Mouse (Mus musculus) stomach, embryonic 15.5 days (tissue): ENCODE data around the gene Olfr1418. TPM values are rescaled to one million over a fixed set of nuclear protein-coding genes. Genes with fewer than 3 reads are reported as not detected.

ENCODE experiments used
- ATAC-seq: fragments of 200-750 bp; cut with Nextera tagmentation; 2 replicates; pipeline ENCODE4 v1.8.0; 2017; ENCODE audit warnings: low read depth, moderate number of reproducible peaks, moderate TSS enrichment; ENCODE audit not compliant: insufficient read depth, low FRiP score
- H3K27ac ChIP-seq: fragments of 300-500 bp; sonication (generic); 2 replicates; pipeline ENCODE4 v1.5.1; 2015; ENCODE audit warnings: mild to moderate bottlenecking, inconsistent platforms
- H3K27me3 ChIP-seq: fragments of 300-500 bp; sonication (generic); replicated peaks from 2 replicates; pipeline ENCODE4 v1.6.1; 2015; ENCODE audit warnings: inconsistent platforms
- H3K36me3 ChIP-seq: fragments of 300-500 bp; sonication (generic); 2 replicates; pipeline ENCODE4 v1.6.1; 2015; ENCODE audit warnings: inconsistent platforms
- H3K4me1 ChIP-seq: fragments of 300-500 bp; sonication (generic); 2 replicates; pipeline ENCODE4 v1.6.1; 2015; ENCODE audit warnings: inconsistent platforms
- H3K4me2 ChIP-seq: fragments of 300-500 bp; sonication (generic); 2 replicates; pipeline ENCODE4 v1.6.1; 2015; ENCODE audit warnings: mild to moderate bottlenecking, inconsistent platforms
- H3K4me3 ChIP-seq: fragments of 300-500 bp; sonication (generic); replicated peaks from 2 replicates; pipeline ENCODE4 v1.5.1; 2015; ENCODE audit warnings: inconsistent platforms
- H3K9ac ChIP-seq: fragments of 300-500 bp; sonication (generic); 2 replicates; pipeline ENCODE4 v1.6.1; 2015; ENCODE audit warnings: inconsistent platforms
- H3K9me3 ChIP-seq: fragments of 300-500 bp; sonication (generic); 2 replicates; pipeline ENCODE4 v1.6.1; 2016; ENCODE audit warnings: inconsistent platforms
- WGBS: fragments of 180-500 bp; shearing (Covaris S2); methylation state at CpG from one replicate; pipeline ENCODE4 v1.1.7; 2015; 5-methylcytosine and 5-hydroxymethylcytosine counted together
- polyA plus RNA-seq: library from polyadenylated mRNA; unstranded; fragments of >200 nt; fragmentation: Nextera tagmentation; extraction: Ambion mirVana; gene quantifications from 2 replicates; pipeline ENCODE4 v1.2.1, GENCODE M21; 2015

The Olfr1418 gene
- polyA plus RNA-seq, 1 experiment from 2014 or later = not detected

- H3K4me3 ChIP-seq = no peak overlapping the region
- H3K9ac ChIP-seq = no peak overlapping the region
- H3K9me3 ChIP-seq = no peaks in the 10 kb centered on the region
- H3K36me3 ChIP-seq = no peaks in the 10 kb centered on the region
- H3K27ac ChIP-seq = no peak overlapping the region
- WGBS = 84% methylated on average over 2 of the region's 2 CpGs
- no peaks in the 10 kb centered on the region for H3K27me3 ChIP-seq
- no peak overlapping the region for H3K4me2 ChIP-seq
- no peak for ATAC-seq
- H3K4me1 ChIP-seq = peaks cover 3% of the 10 kb centered on the region; the same call in 1 of the 2 replicates
Observed at GRCm38 (mm10) chr19:11808452-11808851, 52.4 kb downstream of the Olfr1418 start.

- Histone ChIP-seq H3K27me3 (no peaks in the 10 kb centered on the region), H3K9me3 (no peaks in the 10 kb centered on the region), H3K27ac (no peak overlapping the region), H3K36me3 (no peaks in the 10 kb centered on the region), H3K4me1 (peaks cover 3% of the 10 kb centered on the region; the same call in 1 of the 2 replicates), H3K4me3 (no peak overlapping the region), H3K9ac (no peak overlapping the region), H3K4me2 (no peak overlapping the region)
- no peak for ATAC-seq
- WGBS = 60% methylated on average over 6 of the region's 6 CpGs
Observed at GRCm38 (mm10) chr19:11807822-11808221, 53.0 kb downstream of the Olfr1418 start.

GRCm38 (mm10) chr19:11807251-11807650 is 53.6 kb downstream of the Olfr1418 start:
- no peak overlapping the region for H3K9ac ChIP-seq
- 66% methylated on average over 2 of the region's 2 CpGs for WGBS

GRCm38 (mm10) chr19:11804423-11804822 is 56.4 kb downstream of the Olfr1418 start:
- H3K4me2 ChIP-seq = no peak overlapping the region
- H3K9ac ChIP-seq = no peak overlapping the region
- no peak overlapping the region for H3K4me3 ChIP-seq
- no peak overlapping the region for H3K27ac ChIP-seq
- 46% methylated on average over 1 of the region's 1 CpGs for WGBS
- ATAC-seq = no peak
- no peaks in the 10 kb centered on the region for H3K9me3 ChIP-seq
- no peaks in the 10 kb centered on the region for H3K4me1 ChIP-seq
- no peaks in the 10 kb centered on the region for H3K36me3 ChIP-seq
- H3K27me3 ChIP-seq = no peaks in the 10 kb centered on the region

More at GRCm38 (mm10) chr19:11807251-11807650, 53.6 kb downstream of the Olfr1418 start:
- Histone ChIP-seq H3K9me3 (no peaks in the 10 kb centered on the region), H3K4me1 (peaks cover 3% of the 10 kb centered on the region; the same call in 1 of the 2 replicates), H3K27ac (no peak overlapping the region), H3K4me2 (no peak overlapping the region), H3K27me3 (no peaks in the 10 kb centered on the region), H3K36me3 (no peaks in the 10 kb centered on the region), H3K4me3 (no peak overlapping the region)
- no peak for ATAC-seq

Other genes starting within 250 kb of the Olfr1418 start
- gene Ms4a2, start 237.3 kb downstream of the Olfr1418 start, polyA plus RNA-seq = 0.81 and 0.83 TPM in 2 replicates
- 0.86 and 1.7 TPM in 2 replicates for gene Ms4a3, start 220.2 kb downstream of the Olfr1418 start, polyA plus RNA-seq
- gene Oosp2, start 200.5 kb downstream of the Olfr1418 start, polyA plus RNA-seq = not detected in 2 replicates
- gene Oosp1, start 169.9 kb downstream of the Olfr1418 start, polyA plus RNA-seq = not detected in 2 replicates
- not detected in 2 replicates for gene Oosp3, start 164.0 kb downstream of the Olfr1418 start, polyA plus RNA-seq
- gene Gif, start 113.5 kb downstream of the Olfr1418 start, polyA plus RNA-seq = 1.4 and 4.0 TPM in 2 replicates
- 52.2 and 53.5 TPM in 2 replicates for gene Mrpl16, start 90.7 kb downstream of the Olfr1418 start, polyA plus RNA-seq
- gene Stx3, start 41.7 kb downstream of the Olfr1418 start, polyA plus RNA-seq = 20.6 and 24.9 TPM in 2 replicates
- 0.14 TPM in 1 of 2 replicates, not detected in the other for gene Olfr1417, start 21.8 kb downstream of the Olfr1418 start, polyA plus RNA-seq
- gene Olfr1419, start 14.0 kb upstream of the Olfr1418 start, polyA plus RNA-seq = 0.04 TPM in 1 of 2 replicates, not detected in the other
- 0.08 and 0.10 TPM in 2 replicates for gene Olfr1420, start 25.5 kb upstream of the Olfr1418 start, polyA plus RNA-seq
- 14.7 and 16.4 TPM in 2 replicates for gene Patl1, start 51.3 kb upstream of the Olfr1418 start, polyA plus RNA-seq
- 4.9 and 5.0 TPM in 2 replicates for gene Osbp, start 104.9 kb upstream of the Olfr1418 start, polyA plus RNA-seq
- gene Olfr1423, start 180.3 kb upstream of the Olfr1418 start, polyA plus RNA-seq = not detected in 2 replicates
- gene Olfr1424, start 201.6 kb upstream of the Olfr1418 start, polyA plus RNA-seq = not detected in 2 replicates
- not detected in 2 replicates for gene Olfr1425, start 216.7 kb upstream of the Olfr1418 start, polyA plus RNA-seq
- not detected in 2 replicates for gene Olfr1426, start 230.9 kb upstream of the Olfr1418 start, polyA plus RNA-seq
- not detected in 2 replicates for gene Olfr1427, start 242.3 kb upstream of the Olfr1418 start, polyA plus RNA-seq